Mouse (Mus musculus) Patski (cell line): ENCODE data around the gene Ctnnb1. TPM values are rescaled to one million over a fixed set of nuclear protein-coding genes. Genes with fewer than 3 reads are reported as not detected.

Source experiments
- ATAC-seq: fragments of 100-300 bp; one replicate; pipeline ENCODE4 v1.8.0; 2021
- CTCF ChIA-PET: fragments of 350-600 bp; sonication (Branson Sonifier 250); formaldehyde crosslinking; loops from one replicate; lab custom pipeline; 2022; ENCODE audit warnings: inconsistent platforms; lab: Charles Lee
- POLR2A ChIA-PET: fragments of 350-600 bp; sonication (Branson Sonifier 250); formaldehyde crosslinking; loops from one replicate; lab custom pipeline; 2022; ENCODE audit warnings: antibody characterized with exemption, inconsistent platforms; lab: Charles Lee
- DNase-seq: peaks from one replicate; pipeline ENCODE4 v3.0.0-alpha.2; 2011; ENCODE audit warnings: low read depth, low spot score
- H3K27me3 ChIP-seq: fragments of 371-371 bp; one replicate; pipeline ENCODE4 v1.5.1; 2021
- CTCF ChIP-seq: fragments of 100-300 bp; IDR thresholded peaks from one replicate; pipeline ENCODE4 v1.5.1; 2021
- in situ Hi-C: fragments of 300-500 bp; cut with MboI; formaldehyde crosslinking; loops from 3 replicates; pipeline ENCODE4 v1.11.1; 2018; ENCODE audit warnings: low pct_unique_long_range_greater_than_20kb, mixed read lengths
- polyA plus RNA-seq: library from polyadenylated mRNA; unstranded; gene quantifications from one replicate; pipeline ENCODE4 v1.2.3, GENCODE M21; 2021

Ctnnb1 gene
- polyA plus RNA-seq, 1 experiment from 2014 or later = 651 TPM

GRCm38 (mm10) chr9:120994223-120995155 is 65.5 kb downstream of the Ctnnb1 start:
- no peaks in the 10 kb centered on the region for H3K27me3 ChIP-seq
- ChIA-PET POLR2A (no interaction called here), CTCF (no interaction called here)
- ATAC-seq (no peak), DNase-seq (no peak)
- TF ChIP-seq CTCF = no peak
- in situ Hi-C loops = no loop called here

- ChIA-PET CTCF (no interaction called here), POLR2A (no interaction called here)
- no peaks in the 10 kb centered on the region for H3K27me3 ChIP-seq
- ATAC-seq (no peak), DNase-seq (no peak)
- in situ Hi-C loops = no loop called here
- no peak for TF ChIP-seq CTCF
These were observed 69.7 kb downstream of the Ctnnb1 start for GRCm38 (mm10) chr9:120998696-120999095.

- no peaks in the 10 kb centered on the region for H3K27me3 ChIP-seq
- DNase-seq (no peak), ATAC-seq (no peak)
- ChIA-PET CTCF (interaction anchor here (0.8 to 0.9 kb wide), 2 partner anchors 8 to 11 kb away, joined by 3 read pairs; no protein-coding TSS in a partner anchor), POLR2A (no interaction called here)
- in situ Hi-C loops = no loop called here
- no peak for TF ChIP-seq CTCF
These were observed 71.8 kb downstream of the Ctnnb1 start for GRCm38 (mm10) chr9:121000641-121001320.

- TF ChIP-seq CTCF = no peak
- ChIA-PET POLR2A (no interaction called here), CTCF (interaction anchor here (0.8 to 0.9 kb wide), 2 partner anchors 13 to 104 kb away, joined by 3 read pairs; no protein-coding TSS in a partner anchor)
- DNase-seq = no peak
- no peak for ATAC-seq
- in situ Hi-C loops = no loop called here
- no peaks in the 10 kb centered on the region for H3K27me3 ChIP-seq
These were observed 72.9 kb downstream of the Ctnnb1 start for GRCm38 (mm10) chr9:121001681-121002540.

- ChIA-PET CTCF (no interaction called here), POLR2A (interaction anchor here (0.8 kb wide), 1 partner anchor 16 kb away, joined by 3 read pairs; no protein-coding TSS in a partner anchor)
- no peak for TF ChIP-seq CTCF
- H3K27me3 ChIP-seq = no peaks in the 10 kb centered on the region
- in situ Hi-C loops = no loop called here
- ATAC-seq (no peak), DNase-seq (no peak)
These were observed 76.9 kb downstream of the Ctnnb1 start for GRCm38 (mm10) chr9:121005961-121006360.
